Mouse (Mus musculus) left cerebral cortex, adult 11 months (tissue): ENCODE data around the gene Tas2r106.

ENCODE experiments used
- DNase-seq: peaks from one replicate; pipeline ENCODE4 v3.0.0; 2022; ENCODE audit warnings: low spot score

Tas2r106 gene

GRCm38 (mm10) chr6:131678786-131679185 is at the start of gene Tas2r106:
Gene Tas2r106 (minus strand): TSS chr6:131678886.
- no peak for DNase-seq

GRCm38 (mm10) chr6:131712803-131713202 is 34.1 kb upstream of the Tas2r106 start:
- DNase-seq: no peak

- DNase-seq: no peak
These were observed 11.3 kb upstream of the Tas2r106 start, which contains the start of gene Tas2r114 for GRCm38 (mm10) chr6:131689963-131690362. Gene Tas2r114 (minus strand): TSS chr6:131690063.

- no peak for DNase-seq
These were observed 8.7 kb upstream of the Tas2r106 start, which contains the start of gene Tas2r105 for GRCm38 (mm10) chr6:131687395-131687794. Gene Tas2r105 (minus strand): TSS chr6:131687495.

GRCm38 (mm10) chr6:131685644-131686043 is 7.0 kb upstream of the Tas2r106 start, which contains the start of gene Tas2r104:
Gene Tas2r104 (minus strand): TSS chr6:131685744.
- DNase-seq: no peak

- DNase-seq: no peak
These were observed 18.6 kb downstream of the Tas2r106 start, which contains the start of gene Tas2r107 for GRCm38 (mm10) chr6:131660049-131660448. Gene Tas2r107 (minus strand): TSS chr6:131660149.

GRCm38 (mm10) chr6:131630812-131631211 is 47.9 kb downstream of the Tas2r106 start, which contains the start of gene Tas2r130:
Gene Tas2r130 (minus strand): TSS chr6:131630912.
- DNase-seq: no peak
